In the genomic region with DNA sequence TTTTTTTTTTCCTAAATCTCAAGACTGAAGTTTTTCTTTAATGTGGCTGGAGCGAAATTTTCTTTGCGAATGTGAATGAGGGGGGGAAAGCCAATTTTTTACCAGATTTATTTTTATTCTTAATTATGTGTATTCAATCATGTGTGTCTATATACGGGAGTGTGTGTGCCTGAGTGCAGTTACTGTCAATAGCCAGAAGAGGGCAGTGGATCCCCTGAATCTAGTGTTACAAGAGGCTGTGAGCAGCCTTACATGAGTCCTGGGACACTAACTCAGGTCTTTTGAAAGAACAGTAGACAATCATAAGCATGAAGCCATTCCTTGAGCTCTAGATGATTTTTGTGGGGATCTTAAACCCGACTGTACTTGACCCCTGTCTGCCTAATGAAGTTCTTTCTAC, we compare ENCODE assay signal across 20 mouse cellular contexts.
DNase-seq lines count a peak whose midpoint lies in the region; TF ChIP-seq lines count a peak whose summit lies in the region.
"Had no signal": no experiment of that assay in that cellular context is flagged by ENCODE, and none has a peak within 500 bp of the region (broad histone marks: within the 10 kb centered on the region; RNA-seq: fewer than 3 reads in every experiment).

No protein-coding gene starts in this region.

- peak; percentile 17 for TF ChIP-seq CTCF in left cerebral cortex, adult 2 months (IDR thresholded peaks at IDR 0.05)

- peak; percentile 15 for DNase-seq in embryo, embryonic 10.5 days (ENCODE audit: low spot score)
- DNase-seq in embryo, embryonic 9.5 days (ENCODE audit: extremely low spot score): no peak
- DNase-seq in left cerebral cortex, adult 2 months (ENCODE audit: extremely low spot score in 1 of 2, low spot score in 2 of 2): no peak
- DNase-seq in left cerebral cortex, adult 8-10 months (ENCODE audit: low spot score in 2 of 2): no peak
- DNase-seq in ES-CJ7 (ENCODE audit: low read depth, low spot score): peak; percentile 64
- peak; percentile 3 for DNase-seq in c-Kit-positive CD71-positive TER-119-positive erythroid progenitor cells, embryonic 14.5 days (ENCODE audit: low spot score)
- no peak for DNase-seq in adrenal gland, postnatal 10 days
- DNase-seq in spleen, adult 12 weeks (ENCODE audit: low spot score): no peak
- DNase-seq: cerebellum, adult 8-10 months; gastrocnemius, postnatal 25 days; kidney, adult 9 months; kidney, postnatal 4 days; lung, adult 2 months; right cerebral cortex, adult 18-20 months; thymus, adult 2 months had no signal

- H3K27ac ChIP-seq in left cerebral cortex, adult 2 months: no peak overlapping the region
- H3K27ac ChIP-seq: embryonic facial prominence, embryonic 12.5 days; forebrain, embryonic 13.5 days; limb, embryonic 15.5 days had no signal

- no peak overlapping the region for H3K4me3 ChIP-seq in left cerebral cortex, adult 2 months
- H3K4me3 ChIP-seq: embryonic facial prominence, embryonic 12.5 days; erythroblast, embryonic 14.5 days; forebrain, embryonic 13.5 days; limb, embryonic 15.5 days; megakaryocyte, embryonic 14.5 days had no signal

- intact Hi-C loops in left cerebral cortex, adult 2 months (cut with DNase I): loop anchor here (5.0 kb wide), 1 partner anchor 87 kb away; no protein-coding TSS in a partner anchor

Comparison
In these comparisons a context has a peak if more than half of its experiments do, and no peak if none do; other contexts are left out.
1. DNase-seq: peak in embryo, embryonic 10.5 days (single experiment), ES-CJ7 (single experiment) and c-Kit-positive CD71-positive TER-119-positive erythroid progenitor cells, embryonic 14.5 days (single experiment); none in embryo, embryonic 9.5 days (single experiment), left cerebral cortex, adult 2 months (0 of 2), left cerebral cortex, adult 8-10 months (0 of 2), adrenal gland, postnatal 10 days (single experiment) and spleen, adult 12 weeks (single experiment).